Mouse (Mus musculus): ENCODE measurements at regions not wholly inside any gene's neighbourhood (a gene's known extent, or its start where the extent isn't known, plus 50 kb on each side); places are given as distances from the start of the nearest gene placed in this dataset.
"Not testable (repeated sequence)": the region's sequence is repeated elsewhere in the genome, so short reads cannot be mapped to it uniquely, and the experiment has no call there.

GRCm38 (mm10) chr7:69167456-69167855, 418.4 kb upstream of the Arrdc4 start:
- no peak for DNase-seq (ENCODE audit: low spot score in 2 of 2)

- DNase-seq (ENCODE audit: low spot score in 2 of 2): no peak
These were observed 412.9 kb upstream of the Arrdc4 start for GRCm38 (mm10) chr7:69161916-69162315.

GRCm38 (mm10) chr7:69142351-69142750, 393.3 kb upstream of the Arrdc4 start:
- no peak for DNase-seq (ENCODE audit: low spot score in 2 of 2)

GRCm38 (mm10) chr7:69133441-69133840, 384.4 kb upstream of the Arrdc4 start:
- DNase-seq (ENCODE audit: low spot score in 2 of 2): no peak

- DNase-seq (ENCODE audit: low spot score in 2 of 2): not testable (repeated sequence)
These were observed 352.7 kb upstream of the Arrdc4 start for GRCm38 (mm10) chr7:69101770-69102169.

- DNase-seq (ENCODE audit: low spot score in 2 of 2): no peak
These were observed 348.6 kb upstream of the Arrdc4 start for GRCm38 (mm10) chr7:69097587-69098095.

GRCm38 (mm10) chr7:69074780-69075179, 325.7 kb upstream of the Arrdc4 start:
- no peak for DNase-seq (ENCODE audit: low spot score in 2 of 2)

- no peak for DNase-seq (ENCODE audit: low spot score in 2 of 2)
These were observed 314.0 kb upstream of the Arrdc4 start for GRCm38 (mm10) chr7:69062994-69063393.

- no peak for DNase-seq (ENCODE audit: low spot score in 2 of 2)
These were observed 313.5 kb upstream of the Arrdc4 start for GRCm38 (mm10) chr7:69062506-69062905.

GRCm38 (mm10) chr7:69062094-69062493, 313.1 kb upstream of the Arrdc4 start:
- no peak for DNase-seq (ENCODE audit: low spot score in 2 of 2)

- no peak for DNase-seq (ENCODE audit: low spot score in 2 of 2)
These were observed 312.2 kb upstream of the Arrdc4 start for GRCm38 (mm10) chr7:69061242-69061641.

- no peak for DNase-seq (ENCODE audit: low spot score in 2 of 2)
These were observed 267.5 kb upstream of the Arrdc4 start for GRCm38 (mm10) chr7:69016575-69016974.

- DNase-seq (ENCODE audit: low spot score in 2 of 2): no peak
These were observed 266.0 kb upstream of the Arrdc4 start for GRCm38 (mm10) chr7:69015047-69015446.

GRCm38 (mm10) chr7:69007237-69007636, 258.2 kb upstream of the Arrdc4 start:
- DNase-seq (ENCODE audit: low spot score in 2 of 2): no peak

- DNase-seq (ENCODE audit: low spot score in 2 of 2): no peak
These were observed 239.0 kb upstream of the Arrdc4 start for GRCm38 (mm10) chr7:68988061-68988460.

GRCm38 (mm10) chr7:68983937-68984336, 234.9 kb upstream of the Arrdc4 start:
- no peak for DNase-seq (ENCODE audit: low spot score in 2 of 2)

- no peak for DNase-seq (ENCODE audit: low spot score in 2 of 2)
These were observed 234.0 kb upstream of the Arrdc4 start for GRCm38 (mm10) chr7:68982914-68983502.

GRCm38 (mm10) chr7:68978576-68978975, 229.5 kb upstream of the Arrdc4 start:
- DNase-seq (ENCODE audit: low spot score in 2 of 2): no peak

GRCm38 (mm10) chr7:68976813-68977752, 228.0 kb upstream of the Arrdc4 start:
- no peak for DNase-seq (ENCODE audit: low spot score in 2 of 2)

GRCm38 (mm10) chr7:68975956-68976355, 226.9 kb upstream of the Arrdc4 start:
- no peak for DNase-seq (ENCODE audit: low spot score in 2 of 2)

GRCm38 (mm10) chr7:68975580-68975894, 226.5 kb upstream of the Arrdc4 start:
- DNase-seq (ENCODE audit: low spot score in 2 of 2): no peak

GRCm38 (mm10) chr7:68974761-68975579, 225.9 kb upstream of the Arrdc4 start:
- DNase-seq (ENCODE audit: low spot score in 2 of 2): no peak

Measured in spleen, postnatal 10 days (tissue).